Mouse (Mus musculus) C2C12 (cell line): ENCODE data around the gene Nrap.

Source experiments
- CTCF ChIP-seq: IDR thresholded peaks from one replicate; pipeline ENCODE4 v1.5.1; 2011; ENCODE audit not compliant: control insufficient read depth, insufficient read depth, insufficient read length
- FOSL1 ChIP-seq: IDR thresholded peaks from one replicate; pipeline ENCODE4 v1.8.0; 2011; ENCODE audit warnings: mild to moderate bottlenecking, low read length; ENCODE audit not compliant: poor library complexity, insufficient read depth, severe bottlenecking
- MAX ChIP-seq: IDR thresholded peaks from one replicate; pipeline ENCODE4 v1.6.1; 2011; ENCODE audit warnings: mild to moderate bottlenecking, control low read depth
- MYOG ChIP-seq: IDR thresholded peaks from one replicate; pipeline ENCODE4 v1.6.1; 2011; ENCODE audit not compliant: control insufficient read depth, insufficient read length; ENCODE audit errors: extremely low read depth
- USF1 ChIP-seq: IDR thresholded peaks from one replicate; pipeline ENCODE4 v1.6.1; 2011; ENCODE audit warnings: low read depth, mild to moderate bottlenecking, control low read depth, moderate library complexity

DNA sequence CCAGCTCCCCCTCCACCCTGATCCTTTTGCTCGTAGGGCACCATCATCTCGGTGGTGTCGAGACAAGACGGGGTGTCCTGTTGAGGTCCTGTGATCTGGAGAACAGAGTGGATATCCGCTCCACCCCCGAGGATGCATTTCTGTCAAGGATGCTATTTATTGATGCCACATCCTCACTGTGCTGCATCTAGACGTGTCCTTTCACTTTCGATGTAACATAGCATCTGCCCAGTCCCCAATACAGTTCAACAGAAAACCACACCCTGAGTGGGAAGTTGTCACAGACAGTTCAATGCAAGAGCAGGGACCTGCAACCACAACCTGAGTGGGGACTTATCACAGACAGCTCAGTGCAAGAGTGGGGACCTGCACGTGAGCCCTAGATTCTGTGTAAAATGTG is 93.2 kb downstream of the Nrap start:
- TF ChIP-seq MAX (no peak), CTCF (no peak), USF1 (no peak), FOSL1 (no peak), MYOG (no peak)
